Mouse (Mus musculus) liver, postnatal 0 days (tissue): ENCODE results near the gene Tomm22.
A peak's percentile ranks its signal among the peaks of the same experiment; 100 is the strongest.

Experiments
- CTCF ChIP-seq: sonication (generic); IDR thresholded peaks from 2 replicates; pipeline ENCODE4 v1.5.1; 2016; ENCODE audit warnings: antibody characterized with exemption, low read depth
- EP300 ChIP-seq: IDR thresholded peaks from 2 replicates; pipeline ENCODE4 v1.6.1; 2016; ENCODE audit warnings: antibody characterized with exemption, low read depth, mild to moderate bottlenecking

DNA sequence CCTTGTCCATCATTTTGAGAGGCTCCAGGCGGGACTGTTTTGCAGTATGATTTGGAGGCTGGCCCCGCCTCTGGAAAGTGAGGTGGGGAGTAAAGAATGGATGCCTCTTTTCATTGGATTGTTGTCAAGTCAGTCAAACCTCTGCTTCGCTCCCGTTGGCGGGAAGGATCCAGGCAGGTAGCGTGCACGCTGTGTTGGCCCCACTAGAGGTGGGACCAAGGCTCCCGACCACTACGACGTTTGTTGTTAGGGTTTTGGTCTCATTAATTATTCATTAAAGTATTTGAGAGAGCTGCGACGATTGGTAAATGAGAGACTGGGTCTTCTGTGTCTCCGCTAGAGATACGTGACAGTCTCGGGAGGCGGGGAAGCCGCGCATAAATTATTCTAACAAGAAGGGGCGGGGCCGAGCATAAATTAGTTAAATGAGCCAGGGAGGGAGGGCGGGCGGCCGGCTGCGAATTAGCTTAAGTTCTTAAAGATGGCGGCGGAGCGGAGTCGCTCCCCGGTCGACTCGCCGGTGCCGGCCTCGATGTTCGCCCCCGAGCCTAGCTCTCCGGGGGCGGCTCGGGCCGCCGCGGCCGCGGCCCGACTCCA lies 19.9 kb downstream of the Tomm22 start, which contains the start of gene Gtpbp1:
- TF ChIP-seq CTCF (no peak), EP300 (peak; percentile 76; the same call in 1 of the 2 replicates)
